Mouse (Mus musculus) adrenal gland, adult 2 months (tissue): ENCODE results near the gene Gse1. TPM values are rescaled to one million over a fixed set of nuclear protein-coding genes. Genes with fewer than 3 reads are reported as not detected.

Experiments used
- DNase-seq: peaks from one replicate; pipeline ENCODE4 v3.0.0; 2021
- microRNA-seq, 2 experiments: library from miRNA; unstranded; fragments of <30 nt; microRNA quantifications; one replicate each; pipeline ENCODE4 v1.2.0; 2021
- polyA plus RNA-seq: library from polyadenylated mRNA; depleted of rRNA; stranded (reverse); fragments of >200 nt; gene quantifications from 2 replicates; pipeline ENCODE4 v1.2.3, GENCODE M21; 2012; rRNA removed
- total RNA-seq, 2 experiments: library from RNA; stranded (reverse); gene quantifications; 2 replicates each; pipeline ENCODE4 v1.2.3; 2021

The Gse1 gene
- total and polyA plus RNA-seq, 3 experiments, result 27.1 to 46.3 (median 28.7) TPM

GRCm38 (mm10) chr8:120616663-120617626 lies 388.7 kb downstream of the Gse1 start:
- no peak for DNase-seq

- DNase-seq, result peak; percentile 61
These were observed 389.9 kb downstream of the Gse1 start for GRCm38 (mm10) chr8:120618110-120618509.

- DNase-seq, result peak; percentile 54
These were observed 391.3 kb downstream of the Gse1 start for GRCm38 (mm10) chr8:120619235-120620180.

- no peak for DNase-seq
These were observed 392.2 kb downstream of the Gse1 start for GRCm38 (mm10) chr8:120620441-120620840.

GRCm38 (mm10) chr8:120622161-120622560 lies 393.9 kb downstream of the Gse1 start:
- DNase-seq, result no peak

- DNase-seq, result no peak
These were observed 395.4 kb downstream of the Gse1 start for GRCm38 (mm10) chr8:120623608-120624007.

DNA sequence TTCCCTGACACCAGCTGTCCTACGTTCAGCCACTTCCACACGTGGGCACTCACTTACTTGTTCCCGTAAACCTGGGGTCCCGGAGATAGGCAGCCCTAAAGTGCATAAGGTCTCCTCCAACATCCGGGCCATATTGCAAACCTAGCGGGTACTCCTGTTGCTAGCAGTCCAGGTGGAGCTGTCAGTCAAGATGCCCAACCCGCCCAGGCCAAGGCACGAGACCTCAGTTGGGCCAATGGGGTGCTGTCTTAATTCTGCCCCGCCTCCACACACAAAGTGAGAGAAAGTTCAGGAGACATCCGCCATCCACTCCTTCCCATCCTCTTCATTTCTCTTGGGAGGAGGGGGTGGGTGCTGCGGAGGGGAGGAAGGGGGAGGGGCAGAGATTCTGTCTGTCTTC lies 398.2 kb downstream of the Gse1 start:
- no peak for DNase-seq

DNA sequence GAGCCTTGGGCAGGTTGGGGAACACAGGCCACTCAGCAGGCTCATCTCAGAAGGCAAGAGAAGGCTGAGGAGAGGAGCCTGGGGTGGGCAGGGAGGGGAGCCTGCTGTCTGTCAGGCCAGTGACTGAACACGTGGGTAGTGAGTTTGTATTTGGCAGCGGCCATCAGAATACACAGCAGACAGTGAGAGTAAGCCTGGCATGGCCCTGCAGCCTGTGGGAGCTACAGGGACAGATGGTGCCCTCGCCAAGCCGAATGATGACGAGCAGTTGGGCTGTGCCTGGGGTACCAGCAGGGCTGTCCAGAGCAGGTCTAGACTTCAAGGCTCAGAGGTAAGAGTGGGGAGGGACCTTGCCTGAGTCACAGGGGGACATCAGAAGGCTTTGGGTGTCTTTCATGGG lies 399.0 kb downstream of the Gse1 start:
- DNase-seq, result no peak

GRCm38 (mm10) chr8:120630031-120630430 lies 401.8 kb downstream of the Gse1 start:
- DNase-seq, result no peak

DNA sequence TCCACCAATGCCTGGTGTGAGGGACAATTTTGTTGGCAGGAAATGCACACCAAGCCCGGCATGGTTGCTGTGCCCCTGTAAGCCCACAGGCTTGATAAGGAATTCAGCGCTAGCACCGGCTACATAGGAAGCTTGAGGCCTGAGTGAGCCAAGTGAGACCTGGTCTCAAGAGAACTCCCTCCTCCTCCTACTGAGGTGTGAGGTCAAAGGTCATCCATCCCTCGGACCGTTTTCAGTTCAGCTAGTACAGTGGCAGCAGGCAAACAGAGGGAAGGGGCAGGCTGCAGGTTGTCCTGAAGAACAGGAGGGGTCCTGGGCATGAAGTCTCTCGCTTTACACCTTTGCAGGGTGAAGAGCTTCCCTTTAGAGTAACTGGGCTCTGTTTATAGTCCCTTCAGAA lies 402.6 kb downstream of the Gse1 start:
- DNase-seq, result no peak

Small RNA genes within 50 kb of the gene (microRNA-seq; reads per million reads assigned to microRNA genes)
- gene Gm22715 (0 reads per million in 2 experiments), gene Mir7687 (1.2 to 1.3 reads per million in 2 experiments)

Other genes with a start within 250 kb of the Gse1 start
- gene Crispld2, start 236.0 kb upstream of the Gse1 start, total RNA-seq, result 10 to 100 TPM; 15.5 to 19.5 TPM
- gene Crispld2, start 236.0 kb upstream of the Gse1 start, polyA plus RNA-seq, result 17.6 and 20.4 TPM in 2 replicates
- 10 to 100 TPM; 41.2 to 55.9 TPM for gene Zdhhc7, start 127.0 kb upstream of the Gse1 start, total RNA-seq
- gene Zdhhc7, start 127.0 kb upstream of the Gse1 start, polyA plus RNA-seq, result 104 and 124 TPM in 2 replicates
- 100 to 1,000 TPM in 1 of 2 experiments, 10 to 100 TPM in 1; 98.5 to 118 TPM for gene 6430548M08Rik, start 114.3 kb upstream of the Gse1 start, total RNA-seq
- gene 6430548M08Rik, start 114.3 kb upstream of the Gse1 start, polyA plus RNA-seq, result 107 and 149 TPM in 2 replicates
- 1 to 10 TPM in 1 of 2 experiments, under 1 TPM in 1; 0.61 to 1.4 TPM for gene Fam92b, start 51.0 kb upstream of the Gse1 start, total RNA-seq
- gene Fam92b, start 51.0 kb upstream of the Gse1 start, polyA plus RNA-seq, result 0.95 and 1.7 TPM in 2 replicates